Mouse (Mus musculus) megakaryocyte progenitor cell, adult 5-6 weeks (primary cell): ENCODE measurements at regions not wholly inside any gene's neighbourhood (a gene's known extent, or its start where the extent isn't known, plus 50 kb on each side); places are given as distances from the start of the nearest gene placed in this dataset.
A peak's percentile ranks its signal among the peaks of the same experiment; 100 is the strongest.

Source experiments
- ATAC-seq: replicated peaks from 2 replicates; pipeline ENCODE4 v1.8.0; 2016; ENCODE audit warnings: mild to moderate bottlenecking, moderate TSS enrichment, inconsistent platforms; ENCODE audit not compliant: poor library complexity

GRCm38 (mm10) chr4:32148597-32148996 lies 90.0 kb upstream of the Bach2 start:
- no peak for ATAC-seq

- no peak for ATAC-seq
Measured at GRCm38 (mm10) chr4:32149171-32149570, 89.4 kb upstream of the Bach2 start.

DNA sequence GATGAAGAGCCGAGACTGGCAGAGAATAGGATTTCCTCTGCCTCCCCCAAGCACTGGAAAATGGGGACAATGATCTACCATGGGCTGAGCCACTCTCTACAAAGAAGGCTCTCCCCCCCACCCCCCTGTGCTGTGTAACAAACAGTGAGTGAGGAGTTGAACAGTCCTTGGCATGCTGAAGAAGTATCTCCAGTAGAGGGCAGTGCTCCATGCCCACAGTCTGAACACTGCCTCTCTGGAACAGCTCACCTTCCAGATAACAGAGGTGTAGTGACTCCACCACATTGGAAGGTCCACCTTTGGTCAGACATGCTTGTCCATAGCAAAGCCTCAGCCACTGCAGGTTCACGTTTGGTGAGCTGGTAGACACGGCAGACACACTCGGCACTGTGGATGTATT lies 85.2 kb upstream of the Bach2 start:
- peak; percentile 99 for ATAC-seq

GRCm38 (mm10) chr4:32156965-32157364 lies 81.6 kb upstream of the Bach2 start:
- no peak for ATAC-seq

DNA sequence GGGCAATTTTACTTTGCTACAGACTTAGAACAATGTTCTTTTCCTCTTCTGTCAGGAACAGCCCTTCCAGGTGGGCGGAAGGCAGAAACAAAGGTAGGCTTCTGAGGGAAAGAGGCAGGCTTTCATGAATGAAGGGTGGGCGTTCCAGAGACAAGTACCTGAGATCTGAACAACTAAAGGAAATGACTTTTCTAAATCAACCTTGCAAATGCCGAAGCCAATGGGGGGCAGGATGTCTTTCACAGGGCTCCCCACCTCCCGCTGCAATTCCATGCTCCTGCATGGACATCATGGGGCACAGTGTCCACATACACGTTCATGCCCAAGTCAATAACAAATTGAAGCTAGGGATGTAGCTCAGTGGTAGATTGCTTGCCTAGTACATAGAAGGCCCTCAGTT lies 80.2 kb upstream of the Bach2 start:
- no peak for ATAC-seq

GRCm38 (mm10) chr4:32158886-32159285 lies 79.7 kb upstream of the Bach2 start:
- no peak for ATAC-seq

DNA sequence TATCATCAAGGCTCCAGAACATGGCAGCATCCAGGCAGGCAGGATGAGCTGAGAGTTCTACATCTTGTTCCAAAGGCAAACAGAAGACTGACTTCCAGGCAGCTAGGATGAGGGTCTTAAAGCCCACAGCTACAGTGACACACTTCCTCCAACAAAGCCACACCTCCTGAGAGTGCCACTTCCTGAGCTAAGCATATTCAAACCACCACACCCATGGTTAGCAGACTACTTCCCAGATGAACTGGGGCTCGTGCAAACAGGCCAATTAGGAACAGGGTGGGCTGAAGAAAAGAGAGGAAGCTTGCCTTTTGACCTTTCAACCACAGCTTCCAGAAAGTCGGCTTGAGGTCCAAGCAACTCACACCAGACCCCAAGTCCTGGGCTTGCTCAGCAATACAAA lies 77.8 kb upstream of the Bach2 start:
- ATAC-seq = peak; percentile 76

DNA sequence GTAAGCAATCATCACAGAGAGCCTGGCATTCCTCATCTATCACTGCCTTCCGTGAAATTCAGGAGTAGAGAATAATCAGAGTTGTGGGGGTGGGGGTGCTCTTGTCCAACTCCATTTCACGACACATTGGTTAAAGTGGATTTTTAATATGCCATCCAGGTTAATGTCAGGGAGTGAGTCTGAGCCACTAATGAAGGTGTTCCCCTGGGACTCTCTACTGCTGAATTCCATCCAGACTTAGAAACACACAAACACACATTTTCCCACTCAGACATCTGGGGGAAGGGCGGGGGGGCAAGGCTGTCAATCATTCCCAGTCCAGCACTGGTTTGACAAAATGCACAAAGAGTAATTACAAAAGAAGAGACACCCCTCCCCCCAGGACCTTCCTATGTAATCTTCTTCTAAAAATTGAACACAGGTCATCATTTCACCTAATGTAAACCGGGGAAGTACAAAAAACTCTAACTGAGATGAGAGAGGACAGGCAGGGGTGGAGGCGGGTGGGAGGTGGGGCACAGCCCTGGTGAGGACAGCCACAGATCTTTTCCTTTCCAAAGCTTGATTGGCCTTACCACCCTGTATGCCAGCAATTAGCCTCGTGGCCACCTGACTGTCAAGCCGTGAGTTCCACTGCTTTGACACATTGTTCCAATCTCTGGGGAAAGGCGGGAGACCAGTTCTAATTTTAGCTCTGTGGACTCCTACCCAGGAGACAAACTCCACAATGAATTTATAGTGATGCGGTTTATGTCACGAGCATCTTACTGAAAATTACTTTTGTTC lies 76.5 kb upstream of the Bach2 start:
- no peak for ATAC-seq

DNA sequence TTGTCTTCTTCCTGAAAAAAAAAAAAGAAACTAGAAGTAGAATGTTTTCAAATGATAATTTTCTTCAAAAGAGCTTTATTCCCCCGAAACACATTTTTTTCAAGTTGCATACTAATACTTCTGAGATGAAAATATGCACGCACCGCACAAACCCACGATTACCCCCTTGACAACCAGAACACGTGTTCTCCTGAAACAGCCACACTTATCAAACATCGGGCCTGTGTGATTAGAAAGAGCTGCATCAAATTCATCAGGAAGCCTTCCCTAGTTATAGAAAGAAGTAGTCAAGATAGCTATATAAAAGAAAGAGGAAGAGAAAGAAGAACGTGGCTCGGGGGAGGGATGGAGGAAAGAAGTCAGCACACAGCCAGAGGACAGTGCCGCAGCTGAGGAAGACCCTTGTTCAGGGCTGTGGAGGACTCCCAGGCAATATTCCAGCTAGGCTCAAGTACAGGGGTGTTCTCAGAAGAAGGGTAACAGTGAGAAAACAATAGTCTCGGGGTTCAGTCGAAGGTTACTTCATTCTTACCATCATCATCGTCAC lies 75.8 kb upstream of the Bach2 start:
- peak; percentile 46 for ATAC-seq

DNA sequence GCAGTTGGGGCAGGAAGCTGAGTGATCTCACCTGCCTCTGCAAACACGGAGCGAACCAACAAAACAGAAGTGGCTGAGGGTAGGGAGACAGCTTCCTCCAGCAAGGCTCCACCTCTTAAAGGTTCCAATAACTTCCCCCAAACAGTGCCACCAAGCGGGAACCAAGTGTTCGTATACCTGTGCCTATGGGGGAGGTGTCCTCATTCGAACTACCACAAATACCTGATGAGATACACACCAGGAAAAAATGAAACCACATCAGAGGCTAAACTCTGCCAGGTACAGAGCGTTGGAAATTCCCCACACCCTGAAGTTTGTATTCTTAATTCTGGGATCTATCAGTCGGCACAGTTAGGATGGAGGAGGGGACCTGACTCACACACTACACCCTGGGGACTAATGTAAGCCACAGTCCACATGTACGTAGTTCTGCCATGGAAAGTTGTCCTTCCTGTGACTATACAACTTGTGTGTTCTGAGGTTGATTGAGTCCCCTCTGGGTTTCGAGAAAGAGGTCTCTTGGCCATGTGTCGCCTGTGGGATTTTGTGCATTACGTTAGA lies 74.4 kb upstream of the Bach2 start:
- ATAC-seq = no peak

DNA sequence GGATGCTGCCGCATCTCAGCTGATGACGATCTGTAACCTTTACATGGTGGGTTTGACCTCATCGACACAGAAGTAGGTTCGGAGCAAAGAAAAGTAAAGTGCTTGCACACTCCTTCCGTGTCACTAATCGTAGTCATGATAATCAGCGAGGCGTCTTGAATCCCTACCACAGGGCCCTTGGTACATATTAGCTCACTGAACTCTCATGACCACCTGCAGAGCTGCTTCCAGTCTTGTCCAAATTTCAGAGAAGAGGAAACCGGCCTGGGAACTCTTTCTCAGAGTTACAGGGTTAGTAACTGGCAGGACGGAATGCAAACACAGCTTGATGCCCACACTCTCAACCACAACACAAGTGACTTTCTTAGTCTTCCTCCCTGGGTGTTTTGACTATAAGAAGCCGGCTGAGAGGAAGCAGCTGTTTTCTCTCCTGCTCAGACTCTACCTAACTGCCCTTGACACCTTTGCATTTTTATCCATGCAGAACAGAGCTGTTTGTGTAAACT lies 73.8 kb upstream of the Bach2 start:
- no peak for ATAC-seq

DNA sequence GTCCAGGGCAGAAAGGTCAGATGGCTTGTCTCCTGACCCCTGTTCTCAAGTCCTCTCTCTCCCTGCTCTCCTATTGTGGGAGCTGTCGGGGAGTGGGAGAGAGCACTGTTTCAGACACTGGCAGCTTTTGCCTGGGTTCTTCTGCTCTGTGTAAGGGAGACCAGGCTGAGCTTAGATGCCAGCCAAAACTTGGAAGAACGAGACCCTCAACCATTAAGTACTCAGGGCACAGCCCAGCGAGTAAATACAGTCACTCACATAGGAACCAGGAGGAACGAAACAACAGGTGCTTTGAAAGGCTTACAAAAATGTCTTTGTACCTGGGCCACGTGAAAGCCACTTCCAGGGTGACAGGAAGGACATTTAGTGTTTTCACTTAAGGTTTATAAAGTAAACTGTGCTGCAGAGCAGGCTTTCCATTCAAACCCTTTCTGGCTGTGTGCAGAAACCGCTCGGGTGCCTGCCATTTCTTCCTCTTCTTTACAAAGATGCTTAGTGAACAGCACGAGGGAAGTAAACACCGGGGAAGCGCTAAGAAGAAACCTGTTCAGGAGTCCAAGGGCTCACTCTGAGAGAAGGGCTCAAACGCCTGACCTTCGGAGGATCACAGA lies 72.6 kb upstream of the Bach2 start:
- ATAC-seq = no peak

GRCm38 (mm10) chr4:32167151-32167550 lies 71.5 kb upstream of the Bach2 start:
- ATAC-seq = no peak

GRCm38 (mm10) chr4:32170106-32170459 lies 68.5 kb upstream of the Bach2 start:
- ATAC-seq = no peak; the same call in 1 of the 2 replicates

DNA sequence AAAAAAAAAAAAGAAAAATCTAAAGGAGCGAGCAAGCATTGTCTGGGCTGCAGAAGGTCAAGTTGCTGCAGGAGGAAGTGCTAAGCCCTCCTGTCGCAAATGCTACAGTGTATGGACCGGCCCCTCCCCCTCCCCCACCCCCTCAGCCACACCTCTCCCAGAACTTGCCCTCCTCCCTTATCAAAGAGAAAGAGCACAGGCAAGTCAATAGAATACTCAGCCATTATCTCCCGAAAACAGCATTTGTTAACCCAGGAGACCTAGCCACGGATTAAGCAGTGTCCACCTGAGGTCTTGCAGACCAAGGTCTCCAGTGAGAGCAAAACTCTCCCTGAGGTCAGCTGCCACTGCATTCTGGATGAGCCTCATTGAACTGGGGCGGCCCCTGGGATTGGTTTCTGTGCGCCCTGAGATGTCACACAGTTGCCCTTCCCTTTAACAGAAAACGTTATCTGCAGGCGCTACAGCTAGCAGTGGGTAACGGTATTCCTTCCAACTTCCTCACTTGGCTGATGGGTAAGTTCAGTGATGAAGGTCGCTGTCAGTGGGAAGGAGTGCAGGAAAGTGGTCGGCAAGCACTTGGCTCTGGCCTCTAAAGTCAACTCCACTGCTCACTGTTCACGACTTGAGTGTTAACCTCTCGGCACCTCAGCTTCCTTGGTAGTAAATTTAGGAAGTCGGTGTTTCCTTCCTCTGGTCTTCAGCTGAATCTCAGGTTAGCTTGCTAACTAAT lies 68.0 kb upstream of the Bach2 start:
- peak; percentile 67 for ATAC-seq

- ATAC-seq = no peak
Measured at GRCm38 (mm10) chr4:32171291-32171690, 67.3 kb upstream of the Bach2 start.

- peak; percentile 33 for ATAC-seq
Measured at GRCm38 (mm10) chr4:32172992-32173391, 65.6 kb upstream of the Bach2 start.

- ATAC-seq = no peak
Measured at GRCm38 (mm10) chr4:32174771-32175170, 63.8 kb upstream of the Bach2 start.

- no peak for ATAC-seq
Measured at GRCm38 (mm10) chr4:32175231-32175630, 63.4 kb upstream of the Bach2 start.

GRCm38 (mm10) chr4:32175853-32176448 lies 62.7 kb upstream of the Bach2 start:
- ATAC-seq = no peak
